Mouse (Mus musculus) limb, embryonic 14.5 days (tissue): ENCODE measurements around the gene Matn3. TPM values are rescaled to one million over a fixed set of nuclear protein-coding genes. Genes with fewer than 3 reads are reported as not detected.

Experiments used
- ATAC-seq: fragments of 200-750 bp; cut with Nextera tagmentation; 2 replicates; pipeline ENCODE4 v1.8.0; 2017; ENCODE audit warnings: low read depth, moderate number of reproducible peaks, moderate TSS enrichment; ENCODE audit not compliant: low FRiP score
- DNase-seq: peaks from one replicate; pipeline ENCODE4 v3.0.0-alpha.2; 2015; ENCODE audit warnings: low spot score
- H3K27ac ChIP-seq: fragments of 300-500 bp; sonication (generic); replicated peaks from 2 replicates; pipeline ENCODE4 v1.5.1; 2014; ENCODE audit warnings: low read depth, mild to moderate bottlenecking, low read length, moderate library complexity, mixed read lengths
- H3K27me3 ChIP-seq: fragments of 300-500 bp; sonication (generic); 2 replicates; pipeline ENCODE4 v1.6.1; 2014; ENCODE audit warnings: low read length, mixed read lengths; ENCODE audit not compliant: control insufficient read depth, insufficient read depth
- H3K36me3 ChIP-seq: fragments of 300-500 bp; sonication (generic); 2 replicates; pipeline ENCODE4 v1.6.1; 2014; ENCODE audit warnings: mild to moderate bottlenecking, low read length, moderate library complexity, mixed read lengths; ENCODE audit not compliant: control insufficient read depth, insufficient read depth
- H3K4me1 ChIP-seq: fragments of 300-500 bp; sonication (generic); 2 replicates; pipeline ENCODE4 v1.6.1; 2014; ENCODE audit warnings: antibody characterized with exemption, low read length, mixed read lengths; ENCODE audit not compliant: control insufficient read depth, insufficient read depth
- H3K4me2 ChIP-seq: fragments of 300-500 bp; sonication (generic); replicated peaks from 2 replicates; pipeline ENCODE4 v1.6.1; 2014; ENCODE audit warnings: low read depth, mild to moderate bottlenecking, low read length, moderate library complexity; ENCODE audit not compliant: severe bottlenecking
- H3K4me3 ChIP-seq: fragments of 300-500 bp; sonication (generic); replicated peaks from 2 replicates; pipeline ENCODE4 v1.5.1; 2014; ENCODE audit warnings: low read length
- H3K9ac ChIP-seq: fragments of 300-500 bp; sonication (generic); 2 replicates; pipeline ENCODE4 v1.6.1; 2014; ENCODE audit warnings: mild to moderate bottlenecking, low read depth, low read length, moderate library complexity; ENCODE audit not compliant: severe bottlenecking
- H3K9me3 ChIP-seq: fragments of 300-500 bp; sonication (generic); 2 replicates; pipeline ENCODE4 v1.6.1; 2016; ENCODE audit warnings: low read length; ENCODE audit not compliant: control insufficient read depth
- POLR2A ChIP-seq: fragments of 200-500 bp; IDR thresholded peaks from 2 replicates; pipeline ENCODE4 v1.8.0; 2012; ENCODE audit warnings: inconsistent platforms, mild to moderate bottlenecking, moderate library complexity, borderline replicate concordance; ENCODE audit not compliant: insufficient read depth, insufficient read length; ENCODE audit errors: extremely low read depth
- WGBS: fragments of 180-500 bp; shearing (Covaris S2); extraction: QIAGEN DNeasy Blood & Tissue Kit; methylation state at CpG from one replicate; pipeline ENCODE4 v1.1.7; 2014; 5-methylcytosine and 5-hydroxymethylcytosine counted together
- polyA plus RNA-seq, 2 experiments: library from polyadenylated mRNA; depleted of rRNA in 1 of 2; stranded (reverse) in 1 of 2; unstranded in 1 of 2; fragments of >200 nt; fragmentation: Nextera tagmentation in 1 of 2; extraction: Ambion mirVana in 1 of 2; gene quantifications; 2 replicates each; pipeline versions ENCODE4 v1.2.1 to v1.2.3; 2012 to 2014

The Matn3 gene
- polyA plus RNA-seq, 2 experiments: 34.3 to 75.9 TPM

- no peak for DNase-seq
- H3K36me3 ChIP-seq: peaks cover 52% of the 10 kb centered on the region
Observed at GRCm38 (mm10) chr12:8939490-8939889, 8.2 kb upstream of the Matn3 start.

GRCm38 (mm10) chr12:8940011-8941005 lies 7.4 kb upstream of the Matn3 start:
- peaks cover 44% of the 10 kb centered on the region for H3K36me3 ChIP-seq
- no peaks in the 10 kb centered on the region for H3K9me3 ChIP-seq
- H3K4me3 ChIP-seq: no peak overlapping the region
- 71% methylated on average over 12 of the region's 12 CpGs for WGBS
- no peak for TF ChIP-seq POLR2A
- no peak for DNase-seq
- H3K4me2 ChIP-seq: no peak overlapping the region
- no peak overlapping the region for H3K9ac ChIP-seq
- no peaks in the 10 kb centered on the region for H3K27me3 ChIP-seq
- no peak overlapping the region for H3K27ac ChIP-seq
- peaks cover 2% of the 10 kb centered on the region; the same call in 1 of the 2 replicates for H3K4me1 ChIP-seq
- 0 out of 2 replicates have a peak, but pooled peaks have one; percentile 24 for ATAC-seq

More at GRCm38 (mm10) chr12:8939490-8939889, 8.2 kb upstream of the Matn3 start:
- Histone ChIP-seq H3K4me1 (peaks cover 2% of the 10 kb centered on the region; the same call in 1 of the 2 replicates), H3K9ac (no peak overlapping the region), H3K4me3 (no peak overlapping the region), H3K27me3 (no peaks in the 10 kb centered on the region), H3K4me2 (no peak overlapping the region), H3K9me3 (no peaks in the 10 kb centered on the region), H3K27ac (no peak overlapping the region)
- no peak for TF ChIP-seq POLR2A
- no peak for ATAC-seq
- WGBS: 93% methylated on average over 4 of the region's 4 CpGs

- no peak for ATAC-seq
- peaks cover 2% of the 10 kb centered on the region; the same call in 1 of the 2 replicates for H3K4me1 ChIP-seq
- H3K27me3 ChIP-seq: no peaks in the 10 kb centered on the region
- no peak for DNase-seq
- H3K27ac ChIP-seq: no peak overlapping the region
- H3K36me3 ChIP-seq: peaks cover 35% of the 10 kb centered on the region
- H3K9ac ChIP-seq: no peak overlapping the region
- no peak overlapping the region for H3K4me2 ChIP-seq
- no peaks in the 10 kb centered on the region for H3K9me3 ChIP-seq
- 60% methylated on average over 4 of the region's 4 CpGs for WGBS
- no peak for TF ChIP-seq POLR2A
- no peak overlapping the region for H3K4me3 ChIP-seq
Observed at GRCm38 (mm10) chr12:8941131-8941615, 6.6 kb upstream of the Matn3 start.

- Histone ChIP-seq H3K4me2 (no peak overlapping the region), H3K4me1 (peaks cover 2% of the 10 kb centered on the region), H3K36me3 (peaks cover 28% of the 10 kb centered on the region), H3K9ac (no peak overlapping the region), H3K9me3 (no peaks in the 10 kb centered on the region), H3K27ac (no peak overlapping the region), H3K27me3 (no peaks in the 10 kb centered on the region), H3K4me3 (no peak overlapping the region)
- ATAC-seq (no peak), DNase-seq (no peak)
- WGBS: 62% methylated on average over 4 of the region's 4 CpGs
- TF ChIP-seq POLR2A: no peak
Observed at GRCm38 (mm10) chr12:8941699-8942392, 5.9 kb upstream of the Matn3 start.

GRCm38 (mm10) chr12:8947163-8947562 lies 566 bp upstream of the Matn3 start:
- Histone ChIP-seq H3K36me3 (no peaks in the 10 kb centered on the region), H3K4me3 (peak overlapping the region; percentile 46), H3K27ac (peak overlapping the region; percentile 53), H3K9ac (peak overlapping the region; percentile 52; the same call in 1 of the 2 replicates), H3K27me3 (no peaks in the 10 kb centered on the region), H3K4me1 (peaks cover 11% of the 10 kb centered on the region), H3K4me2 (peak overlapping the region; percentile 96), H3K9me3 (no peaks in the 10 kb centered on the region)
- DNase-seq: no peak
- ATAC-seq: no peak
- WGBS: 50% methylated on average over 9 of the region's 9 CpGs
- TF ChIP-seq POLR2A: no peak
